Mouse (Mus musculus) ES-Bruce4 (cell line): ENCODE measurements at regions not wholly inside any gene's neighbourhood (a gene's known extent, or its start where the extent isn't known, plus 50 kb on each side); places are given as distances from the start of the nearest gene placed in this dataset.

Source experiments
- H3K27ac ChIP-seq: 2 replicates; pipeline ENCODE4 v1.5.1; 2012; ENCODE audit warnings: low read length, inconsistent platforms; ENCODE audit not compliant: insufficient read depth
- H3K27me3 ChIP-seq: 2 replicates; pipeline ENCODE4 v1.6.1; 2012; ENCODE audit warnings: mild to moderate bottlenecking, low read length, inconsistent platforms; ENCODE audit not compliant: control insufficient read depth, poor library complexity, insufficient read depth, severe bottlenecking
- H3K36me3 ChIP-seq: 2 replicates; pipeline ENCODE4 v1.6.1; 2012; ENCODE audit warnings: inconsistent platforms, mild to moderate bottlenecking, low read length, moderate library complexity; ENCODE audit not compliant: control insufficient read depth, poor library complexity, insufficient read depth, severe bottlenecking
- H3K4me1 ChIP-seq: one replicate; pipeline ENCODE4 v1.8.1; 2011; ENCODE audit warnings: low read length; ENCODE audit not compliant: control insufficient read depth, insufficient read depth
- H3K4me3 ChIP-seq: 2 replicates; pipeline ENCODE4 v1.5.1; 2011; ENCODE audit warnings: low read depth, mild to moderate bottlenecking, low read length
- H3K9ac ChIP-seq: 2 replicates; pipeline ENCODE4 v1.6.1; 2012; ENCODE audit warnings: low read depth, mild to moderate bottlenecking, inconsistent platforms; ENCODE audit not compliant: poor library complexity, severe bottlenecking
- H3K9me3 ChIP-seq: replicated peaks from 2 replicates; pipeline ENCODE4 v1.6.1; 2012; ENCODE audit warnings: mild to moderate bottlenecking, low read length, inconsistent platforms; ENCODE audit not compliant: control insufficient read depth, poor library complexity, insufficient read depth, severe bottlenecking
- CTCF ChIP-seq: IDR thresholded peaks from one replicate; pipeline ENCODE4 v1.8.1; 2011; ENCODE audit warnings: low read depth, low read length
- EP300 ChIP-seq: IDR thresholded peaks from 2 replicates; pipeline ENCODE4 v1.6.1; 2011; ENCODE audit warnings: low read depth, low read length; ENCODE audit not compliant: insufficient read depth
- POLR2A ChIP-seq: IDR thresholded peaks from one replicate; pipeline ENCODE4 v1.8.1; 2011; ENCODE audit warnings: low read length; ENCODE audit not compliant: insufficient read depth

DNA sequence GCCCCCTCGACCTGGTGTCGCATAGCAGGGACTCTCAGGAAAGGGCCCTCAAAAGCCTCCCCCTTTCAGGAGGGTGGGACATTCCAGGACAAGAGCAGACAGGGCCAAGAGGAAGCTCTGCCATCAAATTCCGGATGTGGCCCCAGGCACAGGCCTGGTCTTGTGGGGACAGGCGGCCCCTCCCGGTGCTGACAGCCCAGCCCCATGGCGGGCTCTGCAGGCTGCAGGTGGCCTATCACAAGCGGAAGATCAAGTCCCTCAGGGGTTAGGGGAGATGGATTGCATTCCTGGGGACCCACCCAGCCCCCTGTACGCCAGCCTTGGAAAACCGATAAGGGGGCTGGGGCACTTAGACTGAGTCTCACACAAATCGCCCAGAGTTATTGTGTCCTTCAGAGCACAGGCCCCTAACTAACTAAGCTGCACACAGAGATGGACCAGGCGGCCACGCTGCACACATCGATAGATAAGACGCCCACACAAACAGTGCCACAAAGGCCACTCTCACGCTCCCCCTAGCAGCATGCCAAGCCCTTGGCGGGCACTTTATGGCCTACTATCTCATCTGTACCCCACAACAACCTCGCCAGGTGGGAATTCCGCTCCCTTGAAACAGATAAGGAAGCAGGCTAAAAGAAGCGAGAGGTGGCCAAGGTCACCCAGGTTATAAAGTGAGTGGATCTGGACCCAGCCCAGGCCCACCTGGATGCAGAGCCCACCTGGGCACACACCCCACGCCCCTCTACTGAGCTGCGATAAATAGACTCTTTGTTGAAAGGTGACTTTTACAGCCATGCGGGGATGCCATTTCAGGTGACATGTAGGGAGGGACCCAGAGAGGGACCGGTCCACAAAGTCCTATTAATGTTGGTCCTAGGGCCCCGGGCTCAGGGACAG, 55.5 kb downstream of the Gm5294 start:
- 0 out of 2 replicates have a peak, but pooled peaks have one; percentile 20 for TF ChIP-seq EP300
- no peak for TF ChIP-seq CTCF
- H3K27ac ChIP-seq: no peak overlapping the region
- 0 out of 2 replicates have a peak overlapping the region, but pooled peaks have one; percentile 19 for H3K9ac ChIP-seq
- peak overlapping the region; percentile 19; the same call in 1 of the 2 replicates for H3K4me3 ChIP-seq
- H3K4me1 ChIP-seq: no peaks in the 10 kb centered on the region
- no peaks in the 10 kb centered on the region for H3K9me3 ChIP-seq
- no peaks in the 10 kb centered on the region for H3K36me3 ChIP-seq
- H3K27me3 ChIP-seq: no peaks in the 10 kb centered on the region

DNA sequence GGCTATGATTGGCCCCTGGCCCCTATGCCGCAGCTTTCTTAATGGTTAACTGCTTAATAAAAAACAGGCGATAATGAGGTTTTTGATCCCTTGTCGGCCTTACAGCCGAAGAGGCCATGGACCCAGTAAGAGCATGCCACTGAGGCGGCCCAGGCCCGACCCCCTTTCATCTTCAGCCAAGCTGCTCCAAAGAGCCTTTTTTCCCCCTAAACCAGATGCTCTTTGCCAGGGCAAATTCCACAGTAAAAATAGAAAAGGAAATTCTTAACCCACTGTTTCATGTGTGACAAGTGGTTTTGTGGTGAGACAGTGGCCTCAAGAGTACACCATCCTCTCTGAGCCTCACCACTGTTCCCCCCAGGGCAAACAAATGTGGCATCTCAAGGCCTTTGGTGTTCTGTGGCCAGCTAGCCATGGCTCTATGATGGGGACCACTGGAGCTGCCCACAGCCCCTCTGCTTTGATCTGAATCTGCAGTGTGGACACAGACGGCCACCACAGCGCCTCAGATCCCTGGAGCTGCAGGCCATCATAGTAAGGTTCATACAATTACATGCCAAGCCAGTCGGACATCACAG, 61.9 kb downstream of the Gm5294 start:
- Histone ChIP-seq H3K4me1 (no peaks in the 10 kb centered on the region), H3K27me3 (no peaks in the 10 kb centered on the region), H3K36me3 (no peaks in the 10 kb centered on the region), H3K4me3 (no peak overlapping the region), H3K9me3 (no peaks in the 10 kb centered on the region), H3K27ac (no peak overlapping the region), H3K9ac (no peak overlapping the region)
- TF ChIP-seq CTCF (no peak), POLR2A (no peak), EP300 (no peak)

DNA sequence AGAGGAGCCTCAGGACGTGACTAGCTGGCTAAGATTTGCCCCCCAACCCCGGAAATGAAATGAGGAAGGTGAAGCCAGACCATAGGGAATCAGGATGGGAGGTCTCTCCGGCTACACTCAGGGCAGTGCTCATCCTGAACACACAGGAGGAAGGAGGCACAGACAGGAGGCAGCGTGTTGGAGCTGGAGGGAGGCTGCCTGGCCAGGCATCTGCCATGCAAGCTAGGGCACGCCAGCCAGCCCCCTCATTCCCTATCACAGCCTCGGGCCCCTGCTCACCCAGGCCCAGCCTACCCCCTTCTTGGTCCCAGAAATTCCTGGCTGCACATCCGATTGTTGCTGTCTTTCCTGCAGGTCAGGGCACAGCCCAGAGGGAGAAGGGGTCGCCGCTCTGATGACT, 63.7 kb downstream of the Gm5294 start:
- H3K4me3 ChIP-seq: no peak overlapping the region
- TF ChIP-seq POLR2A (no peak), CTCF (no peak), EP300 (no peak)
- H3K27ac ChIP-seq: no peak overlapping the region

DNA sequence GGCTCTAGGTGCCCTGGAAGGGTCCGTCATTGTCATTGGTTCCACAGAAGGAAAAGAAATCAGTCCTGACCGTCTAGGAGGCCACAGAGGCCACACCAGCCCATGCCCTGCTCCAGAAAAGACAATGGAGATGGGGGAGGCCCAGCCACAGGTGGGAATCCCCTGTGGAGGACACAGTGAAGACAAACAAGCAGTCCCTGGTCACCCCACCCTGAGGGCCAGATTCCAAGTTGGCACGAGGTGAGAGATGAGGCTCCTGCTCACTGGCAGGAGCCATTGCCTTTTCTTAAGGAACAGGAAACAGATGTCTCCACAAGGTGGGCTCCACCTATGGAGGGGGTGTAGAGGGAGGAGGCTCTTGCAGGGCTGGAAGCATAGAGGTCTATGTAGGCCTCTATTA, 66.0 kb downstream of the Gm5294 start:
- Histone ChIP-seq H3K27me3 (no peaks in the 10 kb centered on the region), H3K9me3 (no peaks in the 10 kb centered on the region), H3K9ac (no peak overlapping the region), H3K27ac (no peak overlapping the region), H3K4me1 (peaks cover 2% of the 10 kb centered on the region), H3K36me3 (no peaks in the 10 kb centered on the region), H3K4me3 (no peak overlapping the region)
- no peak for TF ChIP-seq EP300
- no peak for TF ChIP-seq CTCF

More for the DNA sequence above, 63.7 kb downstream of the Gm5294 start:
- no peaks in the 10 kb centered on the region for H3K27me3 ChIP-seq
- no peaks in the 10 kb centered on the region for H3K9me3 ChIP-seq
- H3K4me1 ChIP-seq: no peaks in the 10 kb centered on the region
- no peak overlapping the region for H3K9ac ChIP-seq
- no peaks in the 10 kb centered on the region for H3K36me3 ChIP-seq

DNA sequence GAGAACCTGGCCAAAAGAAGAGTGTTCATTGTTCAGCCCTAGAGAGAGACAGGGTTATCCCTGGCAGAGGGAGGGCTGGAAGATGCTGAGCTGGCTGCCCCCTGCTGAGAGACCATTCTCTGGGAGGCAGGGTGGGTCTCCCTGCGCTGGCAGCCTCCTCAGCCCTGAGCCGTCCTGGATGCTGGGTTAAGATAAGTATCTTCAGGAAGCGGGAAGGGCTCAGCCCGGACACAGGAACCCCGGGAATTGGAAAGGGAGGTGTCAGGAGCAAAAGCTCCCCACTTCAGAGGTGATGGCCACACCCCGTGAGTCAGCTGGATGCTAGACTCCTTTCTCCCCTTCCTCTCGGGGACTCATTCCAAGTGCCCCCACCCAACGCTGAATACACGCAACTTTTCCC, 68.9 kb downstream of the Gm5294 start:
- peaks cover 2% of the 10 kb centered on the region for H3K4me1 ChIP-seq
- H3K4me3 ChIP-seq: no peak overlapping the region
- H3K9me3 ChIP-seq: no peaks in the 10 kb centered on the region; the same call in 1 of the 2 replicates
- no peak overlapping the region for H3K9ac ChIP-seq
- H3K36me3 ChIP-seq: no peaks in the 10 kb centered on the region
- no peak overlapping the region for H3K27ac ChIP-seq
- no peak for TF ChIP-seq POLR2A
- no peak for TF ChIP-seq EP300
- no peak for TF ChIP-seq CTCF
- H3K27me3 ChIP-seq: no peaks in the 10 kb centered on the region

DNA sequence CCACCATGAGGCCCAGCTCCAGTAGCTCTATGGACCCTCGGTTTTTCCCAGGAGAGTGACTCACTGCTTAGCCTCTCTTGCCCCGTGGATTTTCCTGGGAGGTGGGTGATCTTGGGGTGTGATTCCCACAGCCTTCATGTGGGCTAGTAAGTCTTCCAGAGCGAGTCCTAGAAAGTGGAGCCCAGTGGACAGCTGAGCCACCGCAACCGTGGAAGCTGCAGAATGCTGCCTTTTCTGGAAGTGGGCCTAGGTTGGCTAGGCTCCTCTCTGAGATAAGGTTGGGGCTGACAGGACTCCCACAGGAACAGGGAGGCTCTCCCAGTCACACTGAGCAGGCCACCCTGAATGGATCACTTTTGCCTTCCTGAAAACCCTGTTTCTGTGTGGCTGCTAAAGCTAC, 69.9 kb downstream of the Gm5294 start:
- Histone ChIP-seq H3K27ac (no peak overlapping the region), H3K27me3 (no peaks in the 10 kb centered on the region), H3K4me1 (peaks cover 2% of the 10 kb centered on the region), H3K9me3 (no peaks in the 10 kb centered on the region; the same call in 1 of the 2 replicates), H3K9ac (no peak overlapping the region), H3K4me3 (no peak overlapping the region), H3K36me3 (no peaks in the 10 kb centered on the region)
- TF ChIP-seq EP300 (no peak), POLR2A (no peak), CTCF (no peak)
